In genomic region chr2:32096122-32096420, GRCm38 (mm10) we compare ENCODE assay signal across 8 mouse cellular contexts. TPM values are rescaled to one million over a fixed set of nuclear protein-coding genes. Genes with fewer than 3 reads are reported as not detected.
DNase-seq lines count a peak whose midpoint lies in the region; ATAC-seq and TF ChIP-seq lines count a peak whose summit lies in the region.

No protein-coding gene starts in this region.

- DNase-seq in kidney, adult 2 months = no peak
- DNase-seq in kidney, adult 8-10 months = no peak
- DNase-seq in cerebellum, adult 9-11 months = peak; percentile 83
- DNase-seq in right cerebral cortex, adult 18-20 months = no peak
- DNase-seq in layer of hippocampus, postnatal 25 days (ENCODE audit: extremely low spot score in 1 of 2, low spot score in 1 of 2) = no peak
- DNase-seq in right cerebral cortex, postnatal 36 days (ENCODE audit: low spot score in 2 of 2) = no peak

- no peak overlapping the region for H3K27ac ChIP-seq in kidney, adult 2 months (ENCODE audit: insufficient read depth, low read depth, low read length)
- peak overlapping the region; percentile 89 for H3K27ac ChIP-seq in hindbrain, embryonic 13.5 days
- peak overlapping the region; percentile 75 for H3K27ac ChIP-seq in midbrain, embryonic 15.5 days

- H3K9me3 ChIP-seq in hindbrain, embryonic 13.5 days = no peaks in the 10 kb centered on the region
- no peaks in the 10 kb centered on the region for H3K9me3 ChIP-seq in midbrain, embryonic 15.5 days

- H3K27me3 ChIP-seq in kidney, adult 2 months (replicated peaks; ENCODE audit: control insufficient read depth, insufficient read depth, low read length) = no peaks in the 10 kb centered on the region
- 0 out of 2 replicates have a peak, but pooled peaks cover 9% of the 10 kb centered on the region for H3K27me3 ChIP-seq in hindbrain, embryonic 13.5 days
- no peaks in the 10 kb centered on the region for H3K27me3 ChIP-seq in midbrain, embryonic 15.5 days (replicated peaks)

- no peak for TF ChIP-seq POLR2A in kidney, adult 2 months (IDR thresholded peaks at IDR 0.05; ENCODE audit: low read depth, low read length)

- H3K4me2 ChIP-seq in hindbrain, embryonic 13.5 days = peak overlapping the region; percentile 89
- peak overlapping the region; percentile 87 for H3K4me2 ChIP-seq in midbrain, embryonic 15.5 days

- 84% methylated on average over 10 of the region's 10 CpGs for WGBS in kidney, adult 2 months
- WGBS in hindbrain, embryonic 13.5 days = 70% methylated on average over 10 of the region's 10 CpGs
- 90% methylated on average over 10 of the region's 10 CpGs for WGBS in midbrain, embryonic 15.5 days

- no peak; the same call in 1 of the 2 replicates for ATAC-seq in hindbrain, embryonic 13.5 days (ENCODE audit: low FRiP score)
- no peak for ATAC-seq in midbrain, embryonic 15.5 days (replicated peaks)

- H3K9ac ChIP-seq in hindbrain, embryonic 13.5 days = peak overlapping the region; percentile 84
- peak overlapping the region; percentile 70 for H3K9ac ChIP-seq in midbrain, embryonic 15.5 days

- peak overlapping the region; percentile 54; the same call in 1 of the 2 replicates for H3K4me3 ChIP-seq in kidney, adult 2 months (ENCODE audit: insufficient read depth, low read depth, low read length)
- peak overlapping the region; percentile 57 for H3K4me3 ChIP-seq in hindbrain, embryonic 13.5 days
- H3K4me3 ChIP-seq in midbrain, embryonic 15.5 days = peak overlapping the region; percentile 56

- no peaks in the 10 kb centered on the region for H3K36me3 ChIP-seq in kidney, adult 2 months (ENCODE audit: control insufficient read depth, insufficient read depth, low read length)
- peaks cover 19% of the 10 kb centered on the region for H3K36me3 ChIP-seq in hindbrain, embryonic 13.5 days
- no peaks in the 10 kb centered on the region for H3K36me3 ChIP-seq in midbrain, embryonic 15.5 days (replicated peaks)

- no peak for TF ChIP-seq CTCF in kidney, adult 2 months (conservative IDR thresholded peaks at IDR 0.05; ENCODE audit: insufficient read depth, insufficient read length, low read depth, low read length)

- no peaks in the 10 kb centered on the region; the same call in 1 of the 2 replicates for H3K4me1 ChIP-seq in kidney, adult 2 months (ENCODE audit: control insufficient read depth, insufficient read depth, low read length)
- peaks cover 23% of the 10 kb centered on the region for H3K4me1 ChIP-seq in hindbrain, embryonic 13.5 days (replicated peaks)
- peaks cover 21% of the 10 kb centered on the region for H3K4me1 ChIP-seq in midbrain, embryonic 15.5 days

RNA-seq across cellular contexts. Expression of gene Plpp7, which starts 0.7 kb away (rescaled TPM):
- 5.7 and 6.0 TPM in 2 replicates for polyA plus RNA-seq in kidney, adult 2 months (2012; rRNA removed)
- polyA plus RNA-seq in hindbrain, embryonic 13.5 days (2015; fragmentation: Nextera tagmentation; extraction: Ambion mirVana) = 21.6 and 21.7 TPM in 2 replicates
- polyA plus RNA-seq in midbrain, embryonic 15.5 days (2015; fragmentation: Nextera tagmentation; extraction: Ambion mirVana) = 25.7 and 26.7 TPM in 2 replicates
- total RNA-seq in layer of hippocampus, postnatal 25 days (2021) = 10 to 100 TPM; 23.7 to 24.4 TPM

RNA-seq across cellular contexts. Expression of gene Fam78a, which starts 11.4 kb away (rescaled TPM):
- 2.6 and 4.9 TPM in 2 replicates for polyA plus RNA-seq in kidney, adult 2 months (2012; rRNA removed)
- polyA plus RNA-seq in hindbrain, embryonic 13.5 days (2015; fragmentation: Nextera tagmentation; extraction: Ambion mirVana) = 0.63 and 0.74 TPM in 2 replicates
- 0.65 and 0.80 TPM in 2 replicates for polyA plus RNA-seq in midbrain, embryonic 15.5 days (2015; fragmentation: Nextera tagmentation; extraction: Ambion mirVana)
- 1 to 10 TPM; 3.2 to 6.3 TPM for total RNA-seq in layer of hippocampus, postnatal 25 days (2021)

RNA-seq across cellular contexts. Expression of gene Prrc2b, which starts 54.8 kb away (rescaled TPM):
- 42.5 and 43.5 TPM in 2 replicates for polyA plus RNA-seq in kidney, adult 2 months (2012; rRNA removed)
- polyA plus RNA-seq in hindbrain, embryonic 13.5 days (2015; fragmentation: Nextera tagmentation; extraction: Ambion mirVana) = 65.8 and 68.8 TPM in 2 replicates
- polyA plus RNA-seq in midbrain, embryonic 15.5 days (2015; fragmentation: Nextera tagmentation; extraction: Ambion mirVana) = 85.4 and 92.2 TPM in 2 replicates
- 100 to 1,000 TPM; 248 to 275 TPM for total RNA-seq in layer of hippocampus, postnatal 25 days (2021)
